Mouse (Mus musculus): ENCODE results near the gene Naaa. TPM values are rescaled to one million over a fixed set of nuclear protein-coding genes. Genes with fewer than 3 reads are reported as not detected.

Gene Naaa
- polyA plus RNA-seq, 1 experiment from 2014 or later = 22.1 TPM

- Histone ChIP-seq H3K36me3 (ENCODE audit: control insufficient read depth, insufficient read depth, low read length) (no peaks in the 10 kb centered on the region), H3K4me1 (ENCODE audit: control insufficient read depth, insufficient read depth, low read length) (peaks cover 15% of the 10 kb centered on the region), H3K27me3 (ENCODE audit: control insufficient read depth, insufficient read depth, low read length) (no peaks in the 10 kb centered on the region), H3K27ac (ENCODE audit: low read length) (no peak overlapping the region), H3K4me3 (replicated peaks; ENCODE audit: low read length) (no peak overlapping the region), H3K9me3 (replicated peaks; ENCODE audit: control insufficient read depth, low read length) (no peaks in the 10 kb centered on the region), H3K9ac (ENCODE audit: low read length) (peak overlapping the region; percentile 39; the same call in 1 of the 2 replicates), H3K4me2 (ENCODE audit: low read depth, low read length) (no peak overlapping the region)
- 12% methylated on average over 13 of the region's 13 CpGs for WGBS
- ATAC-seq (ENCODE audit: insufficient read depth, low FRiP score) = no peak
Measured at GRCm38 (mm10) chr5:92312046-92312715, 34.2 kb upstream of the Naaa start.

- Histone ChIP-seq H3K4me1 (ENCODE audit: control insufficient read depth, insufficient read depth, low read length) (peaks cover 15% of the 10 kb centered on the region), H3K9me3 (replicated peaks; ENCODE audit: control insufficient read depth, low read length) (no peaks in the 10 kb centered on the region), H3K4me2 (ENCODE audit: low read depth, low read length) (peak within 1 kb of the TSS; percentile 83), H3K4me3 (replicated peaks; ENCODE audit: low read length) (peak within 1 kb of the TSS; percentile 78), H3K36me3 (ENCODE audit: control insufficient read depth, insufficient read depth, low read length) (no peaks in the 10 kb centered on the region), H3K9ac (ENCODE audit: low read length) (peak within 1 kb of the TSS; percentile 78), H3K27ac (ENCODE audit: low read length) (peak within 1 kb of the TSS; percentile 69), H3K27me3 (ENCODE audit: control insufficient read depth, insufficient read depth, low read length) (no peaks in the 10 kb centered on the region)
- WGBS = 2% methylated on average over 41 of the region's 41 CpGs
- peak; percentile 94 for ATAC-seq (ENCODE audit: insufficient read depth, low FRiP score)
Measured at GRCm38 (mm10) chr5:92309681-92310511, 31.9 kb upstream of the Naaa start, which contains the start of gene Sdad1. Sdad1 (minus strand) TSS chr5:92310479.

GRCm38 (mm10) chr5:92304291-92304690, 26.3 kb upstream of the Naaa start:
- WGBS = 80% methylated on average over 3 of the region's 3 CpGs
- Histone ChIP-seq H3K4me3 (replicated peaks; ENCODE audit: low read length) (no peak overlapping the region), H3K36me3 (ENCODE audit: control insufficient read depth, insufficient read depth, low read length) (peaks cover 15% of the 10 kb centered on the region), H3K4me2 (ENCODE audit: low read depth, low read length) (no peak overlapping the region), H3K9ac (ENCODE audit: low read length) (no peak overlapping the region), H3K4me1 (ENCODE audit: control insufficient read depth, insufficient read depth, low read length) (peaks cover 9% of the 10 kb centered on the region), H3K9me3 (replicated peaks; ENCODE audit: control insufficient read depth, low read length) (no peaks in the 10 kb centered on the region), H3K27ac (ENCODE audit: low read length) (no peak overlapping the region), H3K27me3 (ENCODE audit: control insufficient read depth, insufficient read depth, low read length) (no peaks in the 10 kb centered on the region)
- ATAC-seq (ENCODE audit: insufficient read depth, low FRiP score) = no peak

GRCm38 (mm10) chr5:92302149-92302840, 24.3 kb upstream of the Naaa start:
- 75% methylated on average over 13 of the region's 13 CpGs for WGBS
- ATAC-seq (ENCODE audit: insufficient read depth, low FRiP score) = peak; percentile 58; the same call in 1 of the 2 replicates
- Histone ChIP-seq H3K27ac (ENCODE audit: low read length) (no peak overlapping the region), H3K9me3 (replicated peaks; ENCODE audit: control insufficient read depth, low read length) (no peaks in the 10 kb centered on the region), H3K9ac (ENCODE audit: low read length) (no peak overlapping the region), H3K36me3 (ENCODE audit: control insufficient read depth, insufficient read depth, low read length) (peaks cover 22% of the 10 kb centered on the region), H3K4me2 (ENCODE audit: low read depth, low read length) (no peak overlapping the region), H3K4me3 (replicated peaks; ENCODE audit: low read length) (no peak overlapping the region), H3K4me1 (ENCODE audit: control insufficient read depth, insufficient read depth, low read length) (no peaks in the 10 kb centered on the region), H3K27me3 (ENCODE audit: control insufficient read depth, insufficient read depth, low read length) (no peaks in the 10 kb centered on the region)

- Histone ChIP-seq H3K4me1 (ENCODE audit: control insufficient read depth, insufficient read depth, low read length) (no peaks in the 10 kb centered on the region), H3K9ac (ENCODE audit: low read length) (no peak overlapping the region), H3K27me3 (ENCODE audit: control insufficient read depth, insufficient read depth, low read length) (no peaks in the 10 kb centered on the region), H3K9me3 (replicated peaks; ENCODE audit: control insufficient read depth, low read length) (no peaks in the 10 kb centered on the region), H3K27ac (ENCODE audit: low read length) (no peak overlapping the region), H3K4me2 (ENCODE audit: low read depth, low read length) (no peak overlapping the region), H3K4me3 (replicated peaks; ENCODE audit: low read length) (no peak overlapping the region), H3K36me3 (ENCODE audit: control insufficient read depth, insufficient read depth, low read length) (peaks cover 28% of the 10 kb centered on the region)
- 85% methylated on average over 2 of the region's 2 CpGs for WGBS
- no peak for ATAC-seq (ENCODE audit: insufficient read depth, low FRiP score)
Measured at GRCm38 (mm10) chr5:92294525-92294924, 16.6 kb upstream of the Naaa start.

GRCm38 (mm10) chr5:92291652-92292414, 13.9 kb upstream of the Naaa start:
- peak overlapping the region; percentile 4; the same call in 1 of the 2 replicates for H3K27ac ChIP-seq (ENCODE audit: low read length)
- no peaks in the 10 kb centered on the region for H3K9me3 ChIP-seq (replicated peaks; ENCODE audit: control insufficient read depth, low read length)
- H3K27me3 ChIP-seq (ENCODE audit: control insufficient read depth, insufficient read depth, low read length) = no peaks in the 10 kb centered on the region
- no peak overlapping the region for H3K4me3 ChIP-seq (replicated peaks; ENCODE audit: low read length)
- H3K4me2 ChIP-seq (ENCODE audit: low read depth, low read length) = no peak overlapping the region
- no peak overlapping the region for H3K9ac ChIP-seq (ENCODE audit: low read length)
- WGBS = 78% methylated on average over 6 of the region's 6 CpGs
- H3K4me1 ChIP-seq (ENCODE audit: control insufficient read depth, insufficient read depth, low read length) = no peaks in the 10 kb centered on the region
- peaks cover 28% of the 10 kb centered on the region for H3K36me3 ChIP-seq (ENCODE audit: control insufficient read depth, insufficient read depth, low read length)
- ATAC-seq (ENCODE audit: insufficient read depth, low FRiP score) = peak; percentile 80; the same call in 1 of the 2 replicates

GRCm38 (mm10) chr5:92287840-92288239, 9.9 kb upstream of the Naaa start:
- Histone ChIP-seq H3K9ac (ENCODE audit: low read length) (no peak overlapping the region), H3K27ac (ENCODE audit: low read length) (no peak overlapping the region), H3K4me3 (replicated peaks; ENCODE audit: low read length) (no peak overlapping the region), H3K4me1 (ENCODE audit: control insufficient read depth, insufficient read depth, low read length) (peaks cover 1% of the 10 kb centered on the region; the same call in 1 of the 2 replicates), H3K4me2 (ENCODE audit: low read depth, low read length) (no peak overlapping the region), H3K36me3 (ENCODE audit: control insufficient read depth, insufficient read depth, low read length) (peaks cover 31% of the 10 kb centered on the region), H3K9me3 (replicated peaks; ENCODE audit: control insufficient read depth, low read length) (no peaks in the 10 kb centered on the region), H3K27me3 (ENCODE audit: control insufficient read depth, insufficient read depth, low read length) (no peaks in the 10 kb centered on the region)
- 79% methylated on average over 6 of the region's 6 CpGs for WGBS
- ATAC-seq (ENCODE audit: insufficient read depth, low FRiP score) = no peak

GRCm38 (mm10) chr5:92283107-92283506, 5.1 kb upstream of the Naaa start:
- Histone ChIP-seq H3K27ac (ENCODE audit: low read length) (peak overlapping the region; percentile 45), H3K4me2 (ENCODE audit: low read depth, low read length) (no peak overlapping the region), H3K4me3 (replicated peaks; ENCODE audit: low read length) (no peak overlapping the region), H3K9ac (ENCODE audit: low read length) (no peak overlapping the region), H3K9me3 (replicated peaks; ENCODE audit: control insufficient read depth, low read length) (no peaks in the 10 kb centered on the region), H3K27me3 (ENCODE audit: control insufficient read depth, insufficient read depth, low read length) (no peaks in the 10 kb centered on the region), H3K36me3 (ENCODE audit: control insufficient read depth, insufficient read depth, low read length) (peaks cover 3% of the 10 kb centered on the region; the same call in 1 of the 2 replicates), H3K4me1 (ENCODE audit: control insufficient read depth, insufficient read depth, low read length) (peaks cover 11% of the 10 kb centered on the region; the same call in 1 of the 2 replicates)
- ATAC-seq (ENCODE audit: insufficient read depth, low FRiP score) = peak; percentile 45; the same call in 1 of the 2 replicates
- WGBS = 48% methylated on average over 3 of the region's 3 CpGs

All from stomach, embryonic 16.5 days (tissue).